Mouse (Mus musculus): ENCODE data around the gene Agap3. TPM values are rescaled to one million over a fixed set of nuclear protein-coding genes. Genes with fewer than 3 reads are reported as not detected.

Agap3 gene
- polyA plus RNA-seq, 1 experiment from 2014 or later = 46.5 TPM

- Histone ChIP-seq H3K9me3 (ENCODE audit: low read depth, low read length) (no peaks in the 10 kb centered on the region), H3K4me1 (ENCODE audit: insufficient read depth) (peaks cover 13% of the 10 kb centered on the region), H3K36me3 (ENCODE audit: insufficient read depth) (no peaks in the 10 kb centered on the region), H3K27ac (ENCODE audit: low read depth) (no peak overlapping the region), H3K4me3 (ENCODE audit: low read depth, low read length) (no peak overlapping the region), H3K4me2 (no peak overlapping the region; the same call in 1 of the 2 replicates), H3K27me3 (ENCODE audit: insufficient read depth, low read length) (no peaks in the 10 kb centered on the region), H3K9ac (no peak overlapping the region)
- no peak for TF ChIP-seq CTCF (IDR thresholded peaks at IDR 0.05; ENCODE audit: low read depth)
- 79% methylated on average over 22 of the region's 22 CpGs for WGBS
- ATAC-seq (ENCODE audit: insufficient read depth) (no peak), DNase-seq (no peak)
These were observed 87.8 kb downstream of the Agap3 start for GRCm38 (mm10) chr5:24539571-24540296.

- Histone ChIP-seq H3K27ac (ENCODE audit: low read depth) (no peak within 1 kb of the TSS), H3K4me1 (ENCODE audit: insufficient read depth) (peaks cover 13% of the 10 kb centered on the region), H3K9ac (no peak within 1 kb of the TSS; the same call in 1 of the 2 replicates), H3K4me3 (ENCODE audit: low read depth, low read length) (peak within 1 kb of the TSS; percentile 10), H3K9me3 (ENCODE audit: low read depth, low read length) (no peaks in the 10 kb centered on the region), H3K4me2 (peak within 1 kb of the TSS; percentile 55), H3K27me3 (ENCODE audit: insufficient read depth, low read length) (no peaks in the 10 kb centered on the region), H3K36me3 (ENCODE audit: insufficient read depth) (no peaks in the 10 kb centered on the region)
- DNase-seq (peak; percentile 82), ATAC-seq (ENCODE audit: insufficient read depth) (peak; percentile 80)
- WGBS = 18% methylated on average over 14 of the region's 14 CpGs
- peak; percentile 21; the same call in 1 of the 2 replicates for TF ChIP-seq CTCF (IDR thresholded peaks at IDR 0.05; ENCODE audit: low read depth)
These were observed 88.6 kb downstream of the Agap3 start, which contains the start of gene Asb10 for GRCm38 (mm10) chr5:24540387-24541143. Gene Asb10, minus strand, starts transcription at chr5:24540978.

DNA sequence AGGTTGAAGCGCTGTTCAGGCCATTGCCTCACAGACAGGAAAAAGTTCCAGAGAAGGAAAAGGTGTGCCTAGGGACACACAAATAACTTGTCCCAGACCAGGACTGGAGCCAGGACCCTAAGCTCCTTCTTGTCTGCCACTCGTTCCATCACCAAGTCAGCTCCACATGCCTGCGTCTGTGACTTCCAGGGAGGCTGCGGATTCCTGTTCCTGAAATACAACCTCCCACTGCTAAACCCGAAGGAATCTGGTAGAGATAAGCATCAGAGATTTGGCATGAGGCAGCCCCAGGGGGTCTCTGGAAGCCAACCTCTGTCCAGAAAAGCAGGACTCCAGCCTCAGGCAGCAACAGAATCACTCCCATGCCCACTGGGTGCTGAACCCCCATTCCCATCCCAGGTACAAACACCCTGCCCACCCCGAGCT is 89.2 kb downstream of the Agap3 start:
- no peak for TF ChIP-seq CTCF (IDR thresholded peaks at IDR 0.05; ENCODE audit: low read depth)
- Histone ChIP-seq H3K4me2 (peak overlapping the region; percentile 55), H3K9ac (no peak overlapping the region; the same call in 1 of the 2 replicates), H3K36me3 (ENCODE audit: insufficient read depth) (no peaks in the 10 kb centered on the region), H3K4me3 (ENCODE audit: low read depth, low read length) (peak overlapping the region; percentile 10; the same call in 1 of the 2 replicates), H3K27me3 (ENCODE audit: insufficient read depth, low read length) (no peaks in the 10 kb centered on the region), H3K9me3 (ENCODE audit: low read depth, low read length) (no peaks in the 10 kb centered on the region), H3K4me1 (ENCODE audit: insufficient read depth) (peaks cover 13% of the 10 kb centered on the region), H3K27ac (ENCODE audit: low read depth) (no peak overlapping the region)
- ATAC-seq (ENCODE audit: insufficient read depth) = peak; percentile 18; the same call in 1 of the 2 replicates
- WGBS = 8% methylated on average over 6 of the region's 6 CpGs
- DNase-seq = no peak

DNA sequence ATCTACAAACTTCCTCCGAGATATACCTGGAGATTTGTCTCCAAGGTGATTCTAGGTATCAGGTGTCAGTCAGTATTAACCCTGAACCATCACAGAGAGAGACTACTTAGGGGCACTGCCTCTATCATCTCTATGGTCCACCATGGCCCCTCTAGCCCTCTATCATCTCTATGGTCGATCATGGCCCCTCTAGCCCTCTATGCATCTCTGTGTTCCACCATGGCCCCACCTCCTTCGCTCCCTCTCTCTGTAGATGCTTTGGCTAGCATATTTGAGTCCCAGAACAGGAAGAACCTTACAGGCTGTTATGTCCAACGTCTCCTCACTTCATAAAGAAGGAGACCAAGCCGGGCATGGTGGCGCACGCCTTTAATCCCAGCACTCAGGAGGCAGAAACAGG is 90.7 kb downstream of the Agap3 start:
- no peaks in the 10 kb centered on the region for H3K36me3 ChIP-seq (ENCODE audit: insufficient read depth)
- ATAC-seq (ENCODE audit: insufficient read depth) (no peak), DNase-seq (no peak)
- TF ChIP-seq CTCF (IDR thresholded peaks at IDR 0.05; ENCODE audit: low read depth) = no peak
- H3K4me3 ChIP-seq (ENCODE audit: low read depth, low read length) = no peak overlapping the region
- H3K9ac ChIP-seq = no peak overlapping the region
- H3K9me3 ChIP-seq (ENCODE audit: low read depth, low read length) = no peaks in the 10 kb centered on the region
- H3K27ac ChIP-seq (ENCODE audit: low read depth) = no peak overlapping the region
- no peak overlapping the region for H3K4me2 ChIP-seq
- H3K4me1 ChIP-seq (ENCODE audit: insufficient read depth) = peaks cover 13% of the 10 kb centered on the region
- H3K27me3 ChIP-seq (ENCODE audit: insufficient read depth, low read length) = no peaks in the 10 kb centered on the region
- WGBS = 74% methylated on average over 7 of the region's 7 CpGs

DNA sequence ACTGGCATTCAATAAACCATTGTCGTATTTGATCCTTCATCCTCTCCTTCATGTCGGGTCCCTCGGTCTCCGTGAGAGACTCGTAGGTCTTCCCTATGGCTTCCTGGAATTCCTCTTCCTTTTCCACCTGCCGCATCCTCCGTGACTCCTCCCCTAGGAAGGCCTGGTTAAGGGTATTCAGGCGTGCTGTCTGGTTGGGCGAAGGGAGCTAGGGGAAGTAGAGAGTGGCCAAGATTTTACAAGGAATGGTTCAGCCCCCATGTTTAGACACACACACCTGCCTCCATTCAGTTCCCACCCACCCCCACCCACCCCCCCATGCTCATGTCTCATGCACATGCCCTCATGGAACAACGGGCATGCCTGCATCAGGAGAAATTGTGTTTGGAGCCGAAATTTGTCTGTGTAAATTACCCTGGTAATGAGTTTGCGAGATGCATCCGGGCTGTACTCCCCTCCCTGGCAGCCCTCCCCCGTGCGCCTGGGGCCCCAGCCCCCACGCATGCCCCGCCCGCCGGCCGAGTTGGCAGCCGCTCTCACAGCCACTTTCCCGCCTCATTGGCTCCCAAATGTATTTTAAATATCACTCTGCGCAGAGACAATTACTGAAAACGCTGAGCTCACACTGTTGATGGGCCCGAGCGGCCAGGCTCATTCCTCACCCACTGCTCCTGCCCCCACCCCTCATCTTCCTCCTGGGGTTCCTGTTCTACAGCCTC is 98.8 kb downstream of the Agap3 start:
- no peak for TF ChIP-seq CTCF (IDR thresholded peaks at IDR 0.05; ENCODE audit: low read depth)
- Histone ChIP-seq H3K9me3 (ENCODE audit: low read depth, low read length) (no peaks in the 10 kb centered on the region; the same call in 1 of the 2 replicates), H3K4me1 (ENCODE audit: insufficient read depth) (peaks cover 9% of the 10 kb centered on the region), H3K4me2 (peak overlapping the region; percentile 53), H3K27me3 (ENCODE audit: insufficient read depth, low read length) (peaks cover 5% of the 10 kb centered on the region; the same call in 1 of the 2 replicates), H3K27ac (ENCODE audit: low read depth) (no peak overlapping the region), H3K36me3 (ENCODE audit: insufficient read depth) (no peaks in the 10 kb centered on the region), H3K9ac (no peak overlapping the region), H3K4me3 (ENCODE audit: low read depth, low read length) (peak overlapping the region; percentile 16; the same call in 1 of the 2 replicates)
- WGBS = 24% methylated on average over 26 of the region's 26 CpGs
- peak; percentile 68 for ATAC-seq (ENCODE audit: insufficient read depth)
- peak; percentile 80 for DNase-seq

GRCm38 (mm10) chr5:24551317-24551688 is 99.3 kb downstream of the Agap3 start:
- no peak overlapping the region for H3K9ac ChIP-seq
- peak overlapping the region; percentile 53 for H3K4me2 ChIP-seq
- peak; percentile 15; the same call in 1 of the 2 replicates for ATAC-seq (ENCODE audit: insufficient read depth)
- no peaks in the 10 kb centered on the region for H3K36me3 ChIP-seq (ENCODE audit: insufficient read depth)
- peaks cover 9% of the 10 kb centered on the region for H3K4me1 ChIP-seq (ENCODE audit: insufficient read depth)
- no peak for TF ChIP-seq CTCF (IDR thresholded peaks at IDR 0.05; ENCODE audit: low read depth)
- H3K4me3 ChIP-seq (ENCODE audit: low read depth, low read length) = no peak overlapping the region
- H3K27me3 ChIP-seq (ENCODE audit: insufficient read depth, low read length) = peaks cover 5% of the 10 kb centered on the region; the same call in 1 of the 2 replicates
- 57% methylated on average over 2 of the region's 2 CpGs for WGBS
- H3K27ac ChIP-seq (ENCODE audit: low read depth) = no peak overlapping the region
- H3K9me3 ChIP-seq (ENCODE audit: low read depth, low read length) = no peaks in the 10 kb centered on the region; the same call in 1 of the 2 replicates
- DNase-seq = no peak

Other genes starting within 250 kb of the Agap3 start
- 3.9 and 5.5 TPM in 2 replicates for gene Kcnh2, start 100.6 kb upstream of the Agap3 start, polyA plus RNA-seq (2014; fragmentation: Nextera tagmentation; extraction: Ambion mirVana)
- 13.8 and 15.7 TPM in 2 replicates for gene Nos3, start 87.4 kb upstream of the Agap3 start, polyA plus RNA-seq (2014; fragmentation: Nextera tagmentation; extraction: Ambion mirVana)
- gene Atg9b, start 60.0 kb upstream of the Agap3 start, polyA plus RNA-seq (2014; fragmentation: Nextera tagmentation; extraction: Ambion mirVana) = 0.53 and 0.71 TPM in 2 replicates
- 39.4 and 43.5 TPM in 2 replicates for gene Abcb8, start 58.5 kb upstream of the Agap3 start, polyA plus RNA-seq (2014; fragmentation: Nextera tagmentation; extraction: Ambion mirVana)
- not detected in 2 replicates for gene Asic3, start 38.8 kb upstream of the Agap3 start, polyA plus RNA-seq (2014; fragmentation: Nextera tagmentation; extraction: Ambion mirVana)
- 33.6 and 35.5 TPM in 2 replicates for gene Cdk5, start 28.6 kb upstream of the Agap3 start, polyA plus RNA-seq (2014; fragmentation: Nextera tagmentation; extraction: Ambion mirVana)
- gene Slc4a2, start 28.3 kb upstream of the Agap3 start, polyA plus RNA-seq (2014; fragmentation: Nextera tagmentation; extraction: Ambion mirVana) = 29.9 and 35.5 TPM in 2 replicates
- 91.5 and 93.1 TPM in 2 replicates for gene Fastk, start 6.9 kb upstream of the Agap3 start, polyA plus RNA-seq (2014; fragmentation: Nextera tagmentation; extraction: Ambion mirVana)
- 14.2 and 15.7 TPM in 2 replicates for gene Tmub1, start 4.3 kb upstream of the Agap3 start, polyA plus RNA-seq (2014; fragmentation: Nextera tagmentation; extraction: Ambion mirVana)
- 0.07 TPM in 2 replicates for gene Gbx1, start 75.0 kb downstream of the Agap3 start, polyA plus RNA-seq (2014; fragmentation: Nextera tagmentation; extraction: Ambion mirVana)
- gene Asb10, start 88.8 kb downstream of the Agap3 start, polyA plus RNA-seq (2014; fragmentation: Nextera tagmentation; extraction: Ambion mirVana) = 0.29 and 0.42 TPM in 2 replicates
- gene 4931409K22Rik, start 104.6 kb downstream of the Agap3 start, polyA plus RNA-seq (2014; fragmentation: Nextera tagmentation; extraction: Ambion mirVana) = not detected in 2 replicates
- 119 and 120 TPM in 2 replicates for gene Abcf2, start 125.3 kb downstream of the Agap3 start, polyA plus RNA-seq (2014; fragmentation: Nextera tagmentation; extraction: Ambion mirVana)
- 12.2 and 14.2 TPM in 2 replicates for gene Chpf2, start 134.6 kb downstream of the Agap3 start, polyA plus RNA-seq (2014; fragmentation: Nextera tagmentation; extraction: Ambion mirVana)
- 37.2 and 39.1 TPM in 2 replicates for gene Smarcd3, start 172.2 kb downstream of the Agap3 start, polyA plus RNA-seq (2014; fragmentation: Nextera tagmentation; extraction: Ambion mirVana)
- gene Nub1, start 233.4 kb downstream of the Agap3 start, polyA plus RNA-seq (2014; fragmentation: Nextera tagmentation; extraction: Ambion mirVana) = 31.6 and 34.1 TPM in 2 replicates

Measured in lung, embryonic 14.5 days (tissue).